Mouse (Mus musculus): Measurements from ENCODE around the gene Fancd2os. TPM values are rescaled to one million over a fixed set of nuclear protein-coding genes. Genes with fewer than 3 reads are reported as not detected.

The Fancd2os gene
- polyA plus RNA-seq (2015; fragmentation: Nextera tagmentation; extraction: Ambion mirVana): 0.25 TPM in 2 replicates

GRCm38 (mm10) chr6:113600543-113601139 is at the start of gene Fancd2os:
TSS of gene Fancd2os (minus strand) at chr6:113600715.

GRCm38 (mm10) chr6:113638302-113639040 is 38.0 kb upstream of the Fancd2os start, which contains the start of gene Irak2:
TSS of gene Irak2 (plus strand) at chr6:113638467.

GRCm38 (mm10) chr6:113623941-113624751 is 23.6 kb upstream of the Fancd2os start, which contains the start of gene Vhl:
TSS of gene Vhl (plus strand) at chr6:113623959.

GRCm38 (mm10) chr6:113604432-113605223 is 4.1 kb upstream of the Fancd2os start, which contains the start of gene Brk1:
TSS of gene Brk1 (plus strand) at chr6:113604772.

Other genes with a start within 250 kb of the Fancd2os start
- 58.7 and 61.9 TPM in 2 replicates for gene Tada3, start 222.8 kb downstream of the Fancd2os start, polyA plus RNA-seq (2015; fragmentation: Nextera tagmentation; extraction: Ambion mirVana)
- gene Arpc4, start 222.6 kb downstream of the Fancd2os start, polyA plus RNA-seq (2015; fragmentation: Nextera tagmentation; extraction: Ambion mirVana): 448 and 455 TPM in 2 replicates
- 9.1 and 10.6 TPM in 2 replicates for gene Ttll3, start 211.5 kb downstream of the Fancd2os start, polyA plus RNA-seq (2015; fragmentation: Nextera tagmentation; extraction: Ambion mirVana)
- gene Rpusd3, start 181.4 kb downstream of the Fancd2os start, polyA plus RNA-seq (2015; fragmentation: Nextera tagmentation; extraction: Ambion mirVana): 24.3 and 25.1 TPM in 2 replicates
- 0.17 and 0.70 TPM in 2 replicates for gene Cidec, start 165.0 kb downstream of the Fancd2os start, polyA plus RNA-seq (2015; fragmentation: Nextera tagmentation; extraction: Ambion mirVana)
- gene Jagn1, start 158.1 kb downstream of the Fancd2os start, polyA plus RNA-seq (2015; fragmentation: Nextera tagmentation; extraction: Ambion mirVana): 100 and 112 TPM in 2 replicates
- gene Il17re, start 142.2 kb downstream of the Fancd2os start, polyA plus RNA-seq (2015; fragmentation: Nextera tagmentation; extraction: Ambion mirVana): 0.50 and 0.71 TPM in 2 replicates
- gene Il17rc, start 129.3 kb downstream of the Fancd2os start, polyA plus RNA-seq (2015; fragmentation: Nextera tagmentation; extraction: Ambion mirVana): 7.8 and 8.7 TPM in 2 replicates
- 75.1 and 83.7 TPM in 2 replicates for gene Creld1, start 117.4 kb downstream of the Fancd2os start, polyA plus RNA-seq (2015; fragmentation: Nextera tagmentation; extraction: Ambion mirVana)
- 12.6 and 14.9 TPM in 2 replicates for gene Prrt3, start 98.8 kb downstream of the Fancd2os start, polyA plus RNA-seq (2015; fragmentation: Nextera tagmentation; extraction: Ambion mirVana)
- 116 and 117 TPM in 2 replicates for gene Emc3, start 69.1 kb downstream of the Fancd2os start, polyA plus RNA-seq (2015; fragmentation: Nextera tagmentation; extraction: Ambion mirVana)
- gene Fancd2, start 69.0 kb downstream of the Fancd2os start, polyA plus RNA-seq (2015; fragmentation: Nextera tagmentation; extraction: Ambion mirVana): 0.81 and 1.0 TPM in 2 replicates
- gene Brk1, start 4.1 kb upstream of the Fancd2os start, polyA plus RNA-seq (2015; fragmentation: Nextera tagmentation; extraction: Ambion mirVana): 288 and 295 TPM in 2 replicates
- gene Vhl, start 23.2 kb upstream of the Fancd2os start, polyA plus RNA-seq (2015; fragmentation: Nextera tagmentation; extraction: Ambion mirVana): 66.9 and 69.9 TPM in 2 replicates
- gene Irak2, start 37.8 kb upstream of the Fancd2os start, polyA plus RNA-seq (2015; fragmentation: Nextera tagmentation; extraction: Ambion mirVana): 2.4 TPM in 2 replicates
- gene Tatdn2, start 96.3 kb upstream of the Fancd2os start, polyA plus RNA-seq (2015; fragmentation: Nextera tagmentation; extraction: Ambion mirVana): 1.2 and 1.7 TPM in 2 replicates
- not detected in 2 replicates for gene Ghrl, start 119.2 kb upstream of the Fancd2os start, polyA plus RNA-seq (2015; fragmentation: Nextera tagmentation; extraction: Ambion mirVana)
- 174 and 178 TPM in 2 replicates for gene Sec13, start 140.0 kb upstream of the Fancd2os start, polyA plus RNA-seq (2015; fragmentation: Nextera tagmentation; extraction: Ambion mirVana)